Mouse (Mus musculus) megakaryocyte, embryonic 14.5 days (primary cell): Measurements from ENCODE around the gene Ddc. TPM values are rescaled to one million over a fixed set of nuclear protein-coding genes. Genes with fewer than 3 reads are reported as not detected.

Source experiments
- H3K27me3 ChIP-seq: replicated peaks from 2 replicates; pipeline ENCODE3; 2012; ENCODE audit warnings: inconsistent platforms
- H3K36me3 ChIP-seq: replicated peaks from 2 replicates; pipeline ENCODE3; 2012; ENCODE audit warnings: low read length, inconsistent platforms, mixed read lengths
- H3K4me1 ChIP-seq: 2 replicates; pipeline ENCODE4 v1.6.1; 2012; ENCODE audit warnings: inconsistent platforms
- H3K4me3 ChIP-seq: replicated peaks from 2 replicates; pipeline ENCODE3; 2012; ENCODE audit warnings: moderate library complexity, mild to moderate bottlenecking, inconsistent platforms
- H3K9me3 ChIP-seq: 2 replicates; pipeline ENCODE4 v1.6.1; 2012; ENCODE audit warnings: inconsistent platforms
- FLI1 ChIP-seq: IDR thresholded peaks from 2 replicates; pipeline ENCODE4 v1.6.1; 2012; ENCODE audit warnings: low read length, inconsistent platforms, mixed read lengths
- GATA1 ChIP-seq: IDR thresholded peaks from 3 replicates; pipeline ENCODE4 v1.6.1; 2012; ENCODE audit warnings: mixed read lengths, low read length, inconsistent platforms, borderline replicate concordance
- polyA plus RNA-seq: library from polyadenylated mRNA; stranded (reverse); fragments of >175 nt; gene quantifications from 2 replicates; pipeline ENCODE4 v1.2.3, GENCODE M21; 2012; ENCODE audit warnings: low replicate concordance; ENCODE audit not compliant: insufficient read depth

The Ddc gene
- polyA plus RNA-seq, 1 experiment: not detected

GRCm38 (mm10) chr11:11888727-11889126 lies 9.2 kb downstream of the Ddc start:
- Histone ChIP-seq H3K4me1 (peaks cover 82% of the 10 kb centered on the region), H3K9me3 (no peaks in the 10 kb centered on the region), H3K4me3 (peak overlapping the region; percentile 85), H3K27me3 (no peaks in the 10 kb centered on the region), H3K36me3 (no peaks in the 10 kb centered on the region)
- TF ChIP-seq FLI1 (no peak), GATA1 (no peak)

DNA sequence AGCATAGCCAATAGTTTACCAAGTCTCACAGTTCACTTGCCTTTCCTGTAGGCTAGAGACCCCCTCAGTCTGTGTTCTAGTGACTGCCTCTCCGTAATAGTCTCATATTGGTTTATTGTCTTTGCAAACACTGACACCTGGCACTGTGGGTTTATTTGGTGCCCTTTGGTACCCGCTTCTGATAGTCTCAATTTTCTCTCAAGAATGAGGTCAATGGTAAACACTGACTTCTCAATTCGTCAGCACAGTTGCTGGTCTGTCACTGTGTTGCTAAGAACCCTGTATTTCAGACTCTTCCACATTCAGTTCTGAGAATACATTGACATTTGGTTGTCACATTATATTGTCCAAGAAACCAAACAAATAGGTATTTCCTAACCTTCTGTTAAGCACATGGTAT lies 9.9 kb downstream of the Ddc start:
- Histone ChIP-seq H3K4me3 (no peak overlapping the region), H3K27me3 (no peaks in the 10 kb centered on the region), H3K4me1 (peaks cover 80% of the 10 kb centered on the region), H3K9me3 (no peaks in the 10 kb centered on the region), H3K36me3 (no peaks in the 10 kb centered on the region)
- TF ChIP-seq FLI1: no peak
- TF ChIP-seq GATA1: no peak

DNA sequence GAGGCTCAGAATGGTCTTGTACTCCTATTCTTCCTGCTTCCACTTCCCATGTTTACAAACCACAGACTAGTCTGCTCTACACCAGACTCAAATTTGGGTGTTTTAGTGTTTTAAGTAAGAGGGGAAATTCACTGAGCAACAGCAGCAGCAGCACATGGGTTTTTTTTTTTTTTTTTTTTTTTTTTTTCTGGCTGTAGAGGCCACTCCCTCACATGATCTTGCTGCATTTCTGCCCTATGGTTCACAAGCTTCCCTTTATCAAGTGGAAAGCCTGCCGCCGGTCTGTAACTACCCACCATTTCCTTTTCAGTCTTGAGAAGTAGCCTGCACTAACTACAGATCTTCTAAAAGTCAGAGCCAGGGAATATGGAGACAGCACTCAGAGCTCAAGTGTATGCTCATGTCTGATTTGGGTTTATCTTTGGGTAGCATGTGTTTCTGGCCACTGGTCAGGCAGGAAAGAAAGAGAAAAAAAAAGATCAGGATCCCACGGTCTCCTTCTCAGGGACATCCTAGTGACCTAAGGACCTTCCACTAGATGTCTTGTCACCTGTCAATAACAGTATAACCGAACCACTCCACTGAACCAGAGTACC lies 11.4 kb downstream of the Ddc start:
- Histone ChIP-seq H3K4me3 (peak overlapping the region; percentile 53), H3K9me3 (no peaks in the 10 kb centered on the region), H3K27me3 (no peaks in the 10 kb centered on the region), H3K4me1 (peaks cover 88% of the 10 kb centered on the region), H3K36me3 (no peaks in the 10 kb centered on the region)
- TF ChIP-seq GATA1 (no peak), FLI1 (no peak)

- H3K27me3 ChIP-seq: no peaks in the 10 kb centered on the region
- no peak overlapping the region for H3K4me3 ChIP-seq
- TF ChIP-seq GATA1: no peak
- TF ChIP-seq FLI1: no peak
- H3K36me3 ChIP-seq: no peaks in the 10 kb centered on the region
- H3K4me1 ChIP-seq: peaks cover 85% of the 10 kb centered on the region
- no peaks in the 10 kb centered on the region for H3K9me3 ChIP-seq
Observed at GRCm38 (mm10) chr11:11885921-11886320, 12.0 kb downstream of the Ddc start.

GRCm38 (mm10) chr11:11885246-11885643 lies 12.7 kb downstream of the Ddc start:
- TF ChIP-seq FLI1 (no peak), GATA1 (no peak)
- Histone ChIP-seq H3K4me3 (peak overlapping the region; percentile 52), H3K9me3 (no peaks in the 10 kb centered on the region), H3K36me3 (no peaks in the 10 kb centered on the region), H3K27me3 (no peaks in the 10 kb centered on the region), H3K4me1 (peaks cover 88% of the 10 kb centered on the region)

GRCm38 (mm10) chr11:11884533-11885245 lies 13.3 kb downstream of the Ddc start:
- Histone ChIP-seq H3K27me3 (no peaks in the 10 kb centered on the region), H3K36me3 (no peaks in the 10 kb centered on the region), H3K4me3 (no peak overlapping the region), H3K9me3 (no peaks in the 10 kb centered on the region), H3K4me1 (peaks cover 88% of the 10 kb centered on the region)
- TF ChIP-seq GATA1 (no peak), FLI1 (no peak)

GRCm38 (mm10) chr11:11881783-11882155 lies 16.2 kb downstream of the Ddc start:
- TF ChIP-seq FLI1 (no peak), GATA1 (no peak)
- H3K4me1 ChIP-seq: peaks cover 88% of the 10 kb centered on the region
- no peak overlapping the region for H3K4me3 ChIP-seq
- no peaks in the 10 kb centered on the region for H3K36me3 ChIP-seq
- no peaks in the 10 kb centered on the region for H3K27me3 ChIP-seq
- H3K9me3 ChIP-seq: no peaks in the 10 kb centered on the region

- Histone ChIP-seq H3K36me3 (no peaks in the 10 kb centered on the region), H3K27me3 (no peaks in the 10 kb centered on the region), H3K4me1 (peaks cover 88% of the 10 kb centered on the region), H3K4me3 (no peak overlapping the region), H3K9me3 (no peaks in the 10 kb centered on the region)
- TF ChIP-seq FLI1 (no peak), GATA1 (no peak)
Observed at GRCm38 (mm10) chr11:11881026-11881782, 16.7 kb downstream of the Ddc start.

GRCm38 (mm10) chr11:11880351-11880750 lies 17.6 kb downstream of the Ddc start:
- no peaks in the 10 kb centered on the region for H3K36me3 ChIP-seq
- no peaks in the 10 kb centered on the region for H3K9me3 ChIP-seq
- TF ChIP-seq GATA1: no peak
- TF ChIP-seq FLI1: no peak
- no peaks in the 10 kb centered on the region for H3K27me3 ChIP-seq
- H3K4me1 ChIP-seq: peaks cover 86% of the 10 kb centered on the region
- no peak overlapping the region for H3K4me3 ChIP-seq

- Histone ChIP-seq H3K27me3 (no peaks in the 10 kb centered on the region), H3K36me3 (no peaks in the 10 kb centered on the region), H3K4me3 (no peak overlapping the region), H3K9me3 (no peaks in the 10 kb centered on the region), H3K4me1 (peaks cover 86% of the 10 kb centered on the region)
- TF ChIP-seq FLI1 (no peak), GATA1 (no peak)
Observed at GRCm38 (mm10) chr11:11879699-11880002, 18.3 kb downstream of the Ddc start.
